Mouse (Mus musculus) small intestine, adult 2 months (tissue): ENCODE data around the gene Tomm40. TPM values are rescaled to one million over a fixed set of nuclear protein-coding genes. Genes with fewer than 3 reads are reported as not detected.

Experiments
- H3K27ac ChIP-seq: fragments of 200-500 bp; 2 replicates; pipeline ENCODE4 v1.5.1; 2012; ENCODE audit warnings: low read depth, low read length, control low read depth, inconsistent platforms; ENCODE audit not compliant: insufficient read depth
- H3K27me3 ChIP-seq: fragments of 200-500 bp; 2 replicates; pipeline ENCODE4 v1.6.1; 2012; ENCODE audit warnings: mild to moderate bottlenecking, moderate library complexity, low read length, inconsistent platforms; ENCODE audit not compliant: control insufficient read depth, insufficient read depth
- H3K36me3 ChIP-seq: fragments of 200-500 bp; 2 replicates; pipeline ENCODE4 v1.6.1; 2012; ENCODE audit warnings: mild to moderate bottlenecking, low read length, control low read depth, inconsistent platforms; ENCODE audit not compliant: control insufficient read depth, insufficient read depth
- H3K4me1 ChIP-seq: fragments of 200-500 bp; 2 replicates; pipeline ENCODE4 v1.6.1; 2012; ENCODE audit warnings: low read length, inconsistent platforms, mixed read lengths; ENCODE audit not compliant: control insufficient read depth, insufficient read depth, insufficient read length
- H3K4me3 ChIP-seq: fragments of 200-500 bp; 2 replicates; pipeline ENCODE4 v1.5.1; 2012; ENCODE audit warnings: low read depth, mild to moderate bottlenecking, control low read depth, inconsistent platforms, low read length, moderate library complexity
- CTCF ChIP-seq: fragments of 200-500 bp; IDR thresholded peaks from 2 replicates; pipeline ENCODE4 v1.5.1; 2012; ENCODE audit warnings: low read depth, mild to moderate bottlenecking, control low read depth, inconsistent platforms, low read length, moderate library complexity, mixed read lengths; ENCODE audit not compliant: insufficient replicate concordance, insufficient read length; ENCODE audit errors: extremely low read depth
- POLR2A ChIP-seq: fragments of 200-500 bp; IDR thresholded peaks from 2 replicates; pipeline ENCODE4 v1.6.1; 2012; ENCODE audit warnings: low read depth, mild to moderate bottlenecking, control low read depth, inconsistent platforms, low read length, moderate library complexity
- WGBS: fragments of 180-500 bp; shearing (Covaris S2); methylation state at CpG from one replicate; pipeline ENCODE4 v1.1.7; 2018; 5-methylcytosine and 5-hydroxymethylcytosine counted together
- polyA plus RNA-seq: library from polyadenylated mRNA; depleted of rRNA; stranded (reverse); fragments of >200 nt; gene quantifications from 2 replicates; pipeline ENCODE4 v1.2.3, GENCODE M21; 2012; rRNA removed

Tomm40 gene
- polyA plus RNA-seq, 1 experiment, result 72.9 TPM

DNA sequence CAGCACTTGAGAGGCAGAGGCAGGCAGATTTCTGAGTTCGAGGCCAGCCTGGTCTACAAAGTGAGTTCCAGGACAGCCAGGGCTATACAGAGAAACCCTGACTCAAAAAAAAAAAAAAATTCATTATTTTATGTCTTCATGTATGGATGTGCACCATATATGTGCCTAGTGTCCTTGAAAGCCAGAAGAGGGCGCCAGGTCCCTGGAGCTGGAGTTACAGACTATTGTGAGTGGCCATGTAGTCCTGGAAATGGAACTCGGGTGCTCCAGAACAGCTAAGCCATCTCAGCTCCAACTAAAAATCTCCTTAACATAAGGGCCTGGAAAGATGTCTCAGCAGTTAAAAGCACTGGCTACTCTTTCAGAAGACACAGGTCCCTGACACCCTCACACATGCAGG, 48.5 kb downstream of the Tomm40 start:
- H3K4me3 ChIP-seq, result no peak overlapping the region
- TF ChIP-seq CTCF, result peak; percentile 23; the same call in 1 of the 2 replicates
- no peak for TF ChIP-seq POLR2A
- no peak overlapping the region for H3K27ac ChIP-seq
- no peaks in the 10 kb centered on the region for H3K27me3 ChIP-seq
- H3K4me1 ChIP-seq, result peaks cover 10% of the 10 kb centered on the region; the same call in 1 of the 2 replicates
- WGBS, result 81% methylated on average over 3 of the region's 3 CpGs
- peaks cover 1% of the 10 kb centered on the region for H3K36me3 ChIP-seq

DNA sequence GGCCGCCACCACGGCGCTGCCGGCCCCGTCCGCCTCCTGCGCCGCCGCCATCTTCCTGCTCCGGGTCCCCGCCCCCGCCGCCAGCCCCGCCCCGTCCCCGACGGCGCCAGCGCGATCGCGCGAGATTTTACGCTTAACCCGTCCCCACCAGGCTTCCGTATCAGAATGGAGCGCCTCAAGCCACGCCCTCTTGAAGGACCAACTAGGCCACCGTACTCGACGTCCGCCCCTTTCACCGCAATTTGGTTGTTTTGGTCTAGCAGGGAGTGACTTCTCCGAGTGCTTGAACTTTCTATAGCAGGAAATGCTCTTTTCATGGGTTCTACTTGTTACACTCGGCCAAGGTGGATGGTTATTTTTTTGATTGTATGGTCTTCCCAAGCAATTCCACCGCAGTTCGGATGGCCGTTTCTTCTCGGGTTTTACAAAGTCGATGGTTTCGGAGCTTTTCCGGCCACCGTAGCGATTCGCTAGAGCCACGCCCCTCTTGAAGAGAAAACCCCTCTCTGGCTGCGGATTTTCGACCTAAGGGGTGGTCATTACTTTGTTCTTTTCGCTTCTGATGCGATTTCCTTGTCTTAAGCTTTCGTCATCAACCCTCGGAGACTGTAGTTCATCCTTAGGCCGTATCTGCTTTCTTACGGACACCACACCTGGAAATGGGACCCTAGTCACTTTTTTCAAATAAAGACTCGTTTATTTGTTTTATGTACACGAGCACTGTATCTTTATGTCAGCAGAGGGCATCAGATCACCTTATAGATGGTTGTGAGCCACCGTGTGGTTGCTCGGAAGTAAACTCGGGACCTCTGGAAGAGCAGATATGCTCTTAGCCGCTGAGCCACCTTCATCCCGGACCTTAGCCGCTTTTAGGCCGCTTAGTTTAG, 50.0 kb downstream of the Tomm40 start, which contains the start of gene Clptm1:
TSS of gene Clptm1 (minus strand) at position 79 of the 887 bp plus-strand sequence.
- no peaks in the 10 kb centered on the region for H3K27me3 ChIP-seq
- peak within 1 kb of the TSS; percentile 94 for H3K27ac ChIP-seq
- peaks cover 10% of the 10 kb centered on the region; the same call in 1 of the 2 replicates for H3K4me1 ChIP-seq
- whole genome bisulfite sequencing, result under 1% methylated on average over 62 of the region's 63 CpGs
- peaks cover 3% of the 10 kb centered on the region for H3K36me3 ChIP-seq
- H3K4me3 ChIP-seq, result peak within 1 kb of the TSS; percentile 95
- TF ChIP-seq POLR2A (peak; percentile 76; the same call in 1 of the 2 replicates), CTCF (no peak)

DNA sequence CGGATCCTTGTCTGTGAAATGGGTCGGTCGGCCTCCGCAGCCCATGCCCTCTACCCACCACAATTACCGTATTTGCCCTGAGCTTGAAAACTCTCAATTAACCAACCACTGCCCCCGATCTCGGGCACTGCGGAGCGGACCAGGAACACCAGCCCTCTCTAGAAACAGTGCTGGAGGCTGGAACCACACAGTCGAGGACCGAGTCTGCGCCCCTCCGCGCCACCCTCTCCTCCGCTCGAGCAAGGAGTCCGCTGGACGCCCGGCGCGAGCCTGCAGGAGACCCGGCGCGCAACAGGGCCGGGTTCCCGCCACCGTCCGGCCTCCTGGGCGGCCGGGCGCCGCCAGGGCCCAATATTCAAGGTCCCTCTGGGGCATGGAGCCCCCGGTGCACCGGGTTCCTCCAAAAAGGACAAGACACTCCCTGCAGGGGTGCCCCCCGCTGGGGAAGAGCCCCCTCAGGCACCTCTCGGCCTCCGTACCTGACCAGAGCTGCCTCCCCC, 50.7 kb downstream of the Tomm40 start:
- under 1% methylated on average over 37 of the region's 37 CpGs for WGBS
- Histone ChIP-seq H3K36me3 (peaks cover 3% of the 10 kb centered on the region), H3K4me3 (peak overlapping the region; percentile 95), H3K27ac (no peak overlapping the region), H3K27me3 (no peaks in the 10 kb centered on the region), H3K4me1 (peaks cover 10% of the 10 kb centered on the region; the same call in 1 of the 2 replicates)
- TF ChIP-seq CTCF (no peak), POLR2A (no peak; the same call in 1 of the 2 replicates)

DNA sequence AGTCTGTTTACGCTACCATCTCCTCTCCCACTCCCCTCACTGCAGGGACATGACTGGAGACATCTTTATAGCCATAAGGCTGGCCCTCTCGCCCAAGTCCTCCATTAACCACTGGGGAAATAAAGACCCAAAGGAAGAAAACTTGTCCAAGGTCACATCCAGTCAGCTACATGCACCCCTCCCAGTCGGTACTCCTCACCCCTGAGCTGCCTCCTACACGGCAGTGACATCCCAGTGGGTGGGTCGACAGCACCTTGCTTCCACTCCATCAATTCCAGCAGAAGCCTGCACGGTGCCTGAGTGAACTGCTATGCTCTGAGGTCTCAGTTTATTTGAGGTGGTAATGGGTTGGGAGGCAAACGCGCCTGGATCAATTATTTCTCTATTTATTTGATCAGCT, 51.3 kb downstream of the Tomm40 start:
- TF ChIP-seq CTCF (no peak), POLR2A (no peak)
- Histone ChIP-seq H3K4me1 (peaks cover 7% of the 10 kb centered on the region; the same call in 1 of the 2 replicates), H3K27me3 (no peaks in the 10 kb centered on the region), H3K4me3 (peak overlapping the region; percentile 95), H3K27ac (no peak overlapping the region), H3K36me3 (peaks cover 3% of the 10 kb centered on the region)
- 12% methylated on average over 8 of the region's 8 CpGs for WGBS

DNA sequence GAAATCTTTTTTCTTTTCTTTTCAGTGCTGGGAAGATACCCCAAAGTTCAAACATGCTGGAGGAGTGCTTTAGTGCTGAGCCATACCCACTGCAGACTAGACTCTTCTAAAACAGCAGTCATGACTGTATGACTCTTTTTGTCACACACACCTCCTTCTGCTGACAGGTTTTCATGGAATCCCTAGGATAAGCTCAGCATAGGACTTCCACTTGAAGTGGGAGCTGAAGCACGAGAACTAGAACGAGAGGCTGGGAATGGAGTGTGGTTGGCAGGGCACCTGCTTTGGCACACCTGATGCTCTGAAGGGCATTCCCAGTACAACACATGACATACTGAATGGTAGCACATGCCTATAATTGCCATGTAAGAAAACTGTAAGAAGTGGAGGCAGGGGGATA, 62.6 kb downstream of the Tomm40 start:
- no peaks in the 10 kb centered on the region for H3K27me3 ChIP-seq
- peaks cover 49% of the 10 kb centered on the region for H3K36me3 ChIP-seq
- WGBS, result 91% methylated on average over 2 of the region's 2 CpGs
- no peak overlapping the region for H3K4me3 ChIP-seq
- H3K27ac ChIP-seq, result no peak overlapping the region
- TF ChIP-seq POLR2A, result no peak
- peaks cover 3% of the 10 kb centered on the region; the same call in 1 of the 2 replicates for H3K4me1 ChIP-seq

Other genes with a start within 250 kb of the Tomm40 start
- 11.9 and 24.9 TPM in 2 replicates for gene Bloc1s3, start 207.1 kb downstream of the Tomm40 start, polyA plus RNA-seq
- 56.3 and 120 TPM in 2 replicates for gene Trappc6a, start 207.0 kb downstream of the Tomm40 start, polyA plus RNA-seq
- gene Nkpd1, start 197.6 kb downstream of the Tomm40 start, polyA plus RNA-seq, result 0.23 and 0.43 TPM in 2 replicates
- gene Ppp1r37, start 152.4 kb downstream of the Tomm40 start, polyA plus RNA-seq, result 57.9 and 115 TPM in 2 replicates
- gene Zfp296, start 138.2 kb downstream of the Tomm40 start, polyA plus RNA-seq, result 3.0 and 3.7 TPM in 2 replicates
- 85.5 and 146 TPM in 2 replicates for gene Gemin7, start 137.8 kb downstream of the Tomm40 start, polyA plus RNA-seq
- gene Clasrp, start 111.0 kb downstream of the Tomm40 start, polyA plus RNA-seq, result 91.6 and 184 TPM in 2 replicates
- gene Relb, start 86.0 kb downstream of the Tomm40 start, polyA plus RNA-seq, result 47.2 and 144 TPM in 2 replicates
- 70.5 and 141 TPM in 2 replicates for gene Clptm1, start 50.4 kb downstream of the Tomm40 start, polyA plus RNA-seq
- gene Apoc2, start 37.5 kb downstream of the Tomm40 start, polyA plus RNA-seq, result 1,337 and 1,661 TPM in 2 replicates
- 0.37 and 0.69 TPM in 2 replicates for gene Gm44805, start 34.0 kb downstream of the Tomm40 start, polyA plus RNA-seq
- 0.33 and 1.4 TPM in 2 replicates for gene Apoc4, start 34.0 kb downstream of the Tomm40 start, polyA plus RNA-seq
- gene Apoc1, start 22.8 kb downstream of the Tomm40 start, polyA plus RNA-seq, result not detected in 2 replicates
- gene Apoe, start 16.2 kb downstream of the Tomm40 start, polyA plus RNA-seq, result 591 and 688 TPM in 2 replicates
- gene Nectin2, start 35.0 kb upstream of the Tomm40 start, polyA plus RNA-seq, result 128 and 208 TPM in 2 replicates
- gene Bcam, start 55.6 kb upstream of the Tomm40 start, polyA plus RNA-seq, result 18.6 and 20.3 TPM in 2 replicates
- gene Cblc, start 81.4 kb upstream of the Tomm40 start, polyA plus RNA-seq, result 56.7 and 145 TPM in 2 replicates
- gene Bcl3, start 107.3 kb upstream of the Tomm40 start, polyA plus RNA-seq, result 169 and 226 TPM in 2 replicates
- 0.13 TPM in 1 of 2 replicates, not detected in the other for gene Gm19345, start 136.6 kb upstream of the Tomm40 start, polyA plus RNA-seq
- 0.47 and 1.3 TPM in 2 replicates for gene Ceacam16, start 145.9 kb upstream of the Tomm40 start, polyA plus RNA-seq
- gene Ceacam19, start 172.5 kb upstream of the Tomm40 start, polyA plus RNA-seq, result not detected in 2 replicates
- gene Pvr, start 205.7 kb upstream of the Tomm40 start, polyA plus RNA-seq, result 5.7 and 14.3 TPM in 2 replicates
- 87.9 and 185 TPM in 2 replicates for gene Igsf23, start 235.3 kb upstream of the Tomm40 start, polyA plus RNA-seq
- 48.9 and 179 TPM in 2 replicates for gene Ceacam20, start 250.0 kb upstream of the Tomm40 start, polyA plus RNA-seq